Mouse (Mus musculus) liver, embryonic 14.5 days (tissue): ENCODE measurements around the gene Selenoi.

ENCODE experiments used
- CTCF ChIP-seq: IDR thresholded peaks from 2 replicates; pipeline ENCODE4 v1.5.1; 2016; ENCODE audit warnings: antibody characterized with exemption, low read depth, control low read depth
- EP300 ChIP-seq: IDR thresholded peaks from 2 replicates; pipeline ENCODE4 v1.6.1; 2016; ENCODE audit warnings: antibody characterized with exemption, low read depth

DNA sequence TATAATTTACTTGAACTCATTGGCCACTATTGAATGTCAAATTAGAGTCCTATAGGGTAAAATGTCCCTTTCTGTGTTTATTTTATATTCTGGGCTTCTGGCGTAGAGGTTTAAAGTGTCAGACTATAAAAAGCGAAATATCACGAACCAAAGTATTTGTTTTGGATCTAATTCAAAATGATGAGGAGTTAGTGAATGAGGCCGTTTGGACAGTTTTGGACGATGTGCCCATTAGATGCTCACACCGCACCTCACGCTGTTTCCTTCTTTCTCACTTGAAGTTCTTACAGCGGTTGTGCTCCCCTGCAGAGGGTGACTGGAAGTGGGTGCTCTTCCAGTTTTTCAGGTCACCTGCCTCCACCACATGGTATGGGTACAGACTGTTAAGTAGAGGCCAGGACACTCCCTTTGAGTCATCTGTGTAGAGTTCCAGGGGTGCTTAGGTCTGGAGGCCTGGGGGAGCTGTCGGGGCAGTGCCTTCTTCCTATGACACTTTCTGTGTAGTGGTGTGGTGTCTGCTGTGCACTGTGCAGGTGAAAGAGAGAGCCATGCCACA, 13.6 kb downstream of the Selenoi start:
- TF ChIP-seq EP300 (no peak), CTCF (no peak)
